Mouse (Mus musculus): ENCODE measurements around the gene Zfp652. TPM values are rescaled to one million over a fixed set of nuclear protein-coding genes. Genes with fewer than 3 reads are reported as not detected.
"Not testable (repeated sequence)": the region's sequence is repeated elsewhere in the genome, so short reads cannot be mapped to it uniquely, and the experiment has no call there.

Zfp652 gene
- total RNA-seq (2015): 30.1 and 37.2 TPM in 2 replicates
- 20.9 and 29.1 TPM in 2 replicates for total RNA-seq (2017)

- peak; percentile 79 for ATAC-seq (replicated peaks; ENCODE audit: poor library complexity)
Measured at GRCm38 (mm10) chr11:95712563-95713224, at the start of gene Zfp652. Gene Zfp652 (plus strand): TSS chr11:95712673.

GRCm38 (mm10) chr11:95666529-95667149, 45.8 kb upstream of the Zfp652 start, which contains the start of gene Phb:
Gene Phb (plus strand): TSS chr11:95666957.
- ATAC-seq (replicated peaks; ENCODE audit: poor library complexity): peak; percentile 94

GRCm38 (mm10) chr11:95667177-95667576, 45.3 kb upstream of the Zfp652 start:
- ATAC-seq (replicated peaks; ENCODE audit: poor library complexity): peak; percentile 62

- ATAC-seq (replicated peaks; ENCODE audit: poor library complexity): not testable (repeated sequence)
Measured at GRCm38 (mm10) chr11:95668086-95668485, 44.4 kb upstream of the Zfp652 start.

- no peak for ATAC-seq (replicated peaks; ENCODE audit: poor library complexity)
Measured at GRCm38 (mm10) chr11:95675498-95675897, 37.0 kb upstream of the Zfp652 start.

- ATAC-seq (replicated peaks; ENCODE audit: poor library complexity): peak; percentile 66
Measured at GRCm38 (mm10) chr11:95676307-95676706, 36.2 kb upstream of the Zfp652 start.

GRCm38 (mm10) chr11:95677925-95678701, 34.4 kb upstream of the Zfp652 start:
- ATAC-seq (replicated peaks; ENCODE audit: poor library complexity): no peak

- no peak for ATAC-seq (replicated peaks; ENCODE audit: poor library complexity)
Measured at GRCm38 (mm10) chr11:95681995-95682601, 30.4 kb upstream of the Zfp652 start.

GRCm38 (mm10) chr11:95682946-95683345, 29.5 kb upstream of the Zfp652 start:
- no peak for ATAC-seq (replicated peaks; ENCODE audit: poor library complexity)

- peak; percentile 60 for ATAC-seq (replicated peaks; ENCODE audit: poor library complexity)
Measured at GRCm38 (mm10) chr11:95686031-95686430, 26.4 kb upstream of the Zfp652 start.

- peak; percentile 26; the same call in 1 of the 2 replicates for ATAC-seq (replicated peaks; ENCODE audit: poor library complexity)
Measured at GRCm38 (mm10) chr11:95687084-95687656, 25.3 kb upstream of the Zfp652 start.

- peak; percentile 70 for ATAC-seq (replicated peaks; ENCODE audit: poor library complexity)
Measured at GRCm38 (mm10) chr11:95688515-95688914, 24.0 kb upstream of the Zfp652 start.

GRCm38 (mm10) chr11:95688981-95689380, 23.5 kb upstream of the Zfp652 start:
- peak; percentile 59 for ATAC-seq (replicated peaks; ENCODE audit: poor library complexity)

GRCm38 (mm10) chr11:95689544-95689943, 22.9 kb upstream of the Zfp652 start:
- ATAC-seq (replicated peaks; ENCODE audit: poor library complexity): no peak

- ATAC-seq (replicated peaks; ENCODE audit: poor library complexity): no peak
Measured at GRCm38 (mm10) chr11:95698541-95698940, 13.9 kb upstream of the Zfp652 start.

- ATAC-seq (replicated peaks; ENCODE audit: poor library complexity): peak; percentile 92
Measured at GRCm38 (mm10) chr11:95700778-95701739, 11.4 kb upstream of the Zfp652 start.

- ATAC-seq (replicated peaks; ENCODE audit: poor library complexity): 0 out of 2 replicates have a peak, but pooled peaks have one; percentile 24
Measured at GRCm38 (mm10) chr11:95704032-95704969, 8.2 kb upstream of the Zfp652 start.

- no peak for ATAC-seq (replicated peaks; ENCODE audit: poor library complexity)
Measured at GRCm38 (mm10) chr11:95704970-95705330, 7.5 kb upstream of the Zfp652 start.

Data from megakaryocyte progenitor cell, adult 5-6 weeks (primary cell).